Mouse (Mus musculus) liver, embryonic 14.5 days (tissue): ENCODE measurements at regions not wholly inside any gene's neighbourhood (a gene's known extent, or its start where the extent isn't known, plus 50 kb on each side); places are given as distances from the start of the nearest gene placed in this dataset.

Experiments used
- ATAC-seq: fragments of 200-750 bp; cut with Nextera tagmentation; 2 replicates; pipeline ENCODE4 v1.8.0; 2017; ENCODE audit warnings: moderate number of reproducible peaks, mild to moderate bottlenecking, moderate library complexity; ENCODE audit not compliant: insufficient read depth
- DNase-seq, 3 experiments: peaks; one replicate each; pipeline ENCODE4 v3.0.0-alpha.2; 2012 to 2013; ENCODE audit warnings: low read depth in 3 of 3, low spot score in 3 of 3
- H3K27ac ChIP-seq: fragments of 300-500 bp; sonication (generic); 2 replicates; pipeline ENCODE4 v1.5.1; 2014; ENCODE audit warnings: moderate library complexity, mild to moderate bottlenecking, control low read depth, inconsistent platforms
- H3K27me3 ChIP-seq: fragments of 300-500 bp; sonication (generic); 2 replicates; pipeline ENCODE4 v1.6.1; 2014; ENCODE audit warnings: mild to moderate bottlenecking, low read length, moderate library complexity; ENCODE audit not compliant: control insufficient read depth, insufficient read depth
- H3K36me3 ChIP-seq: fragments of 300-500 bp; sonication (generic); replicated peaks from 2 replicates; pipeline ENCODE4 v1.6.1; 2014; ENCODE audit warnings: low read depth; ENCODE audit not compliant: control insufficient read depth, insufficient read depth
- H3K4me1 ChIP-seq, 2 experiments: fragments of 200-500 bp in 1 of 2; fragments of 300-500 bp in 1 of 2; sonication (generic) in 1 of 2; replicated peaks; 2 replicates each; pipeline ENCODE4 v1.6.1; 2012 to 2014; ENCODE audit warnings: antibody characterized with exemption in 1 of 2, inconsistent platforms in 1 of 2, low read length in 1 of 2; ENCODE audit not compliant: control insufficient read depth in 2 of 2, insufficient read depth in 2 of 2
- H3K4me2 ChIP-seq: fragments of 300-500 bp; sonication (generic); 2 replicates; pipeline ENCODE4 v1.6.1; 2014; ENCODE audit warnings: low read depth, mild to moderate bottlenecking, control low read depth, moderate library complexity
- H3K4me3 ChIP-seq, 2 experiments: fragments of 200-500 bp in 1 of 2; fragments of 300-500 bp in 1 of 2; sonication (generic) in 1 of 2; 2 replicates each; pipeline ENCODE4 v1.5.1; 2012 to 2014; ENCODE audit warnings: low read depth in 2 of 2, low read length in 2 of 2, mild to moderate bottlenecking in 2 of 2, control low read depth in 1 of 2, inconsistent platforms in 1 of 2, moderate library complexity in 1 of 2; ENCODE audit not compliant: insufficient read depth in 1 of 2
- H3K9ac ChIP-seq: fragments of 300-500 bp; sonication (generic); replicated peaks from 2 replicates; pipeline ENCODE4 v1.6.1; 2014; ENCODE audit warnings: mild to moderate bottlenecking, control low read depth, moderate library complexity
- H3K9me3 ChIP-seq: fragments of 300-500 bp; sonication (generic); 2 replicates; pipeline ENCODE4 v1.6.1; 2016; ENCODE audit warnings: low read length, mixed read lengths; ENCODE audit not compliant: control insufficient read depth
- CTCF ChIP-seq: IDR thresholded peaks from 2 replicates; pipeline ENCODE4 v1.5.1; 2016; ENCODE audit warnings: antibody characterized with exemption, low read depth, control low read depth
- EP300 ChIP-seq: IDR thresholded peaks from 2 replicates; pipeline ENCODE4 v1.6.1; 2016; ENCODE audit warnings: antibody characterized with exemption, low read depth
- WGBS: fragments of 180-500 bp; shearing (Covaris S2); extraction: QIAGEN DNeasy Blood & Tissue Kit; methylation state at CpG from one replicate; pipeline ENCODE4 v1.1.7; 2014; ENCODE audit not compliant: insufficient replicate concordance; 5-methylcytosine and 5-hydroxymethylcytosine counted together

- Histone ChIP-seq H3K27ac (no peak overlapping the region), H3K9me3 (no peaks in the 10 kb centered on the region), H3K27me3 (no peaks in the 10 kb centered on the region; the same call in 1 of the 2 replicates), H3K36me3 (no peaks in the 10 kb centered on the region), H3K4me2 (no peak overlapping the region), H3K4me1 (peaks cover 0 to 2% of the 10 kb centered on the region in 2 experiments; a peak in 1 of 4 replicates), H3K9ac (no peak overlapping the region), H3K4me3 (no peak overlapping the region)
- 45% methylated on average over 1 of the region's 1 CpGs for WGBS
- no peak for TF ChIP-seq EP300
- TF ChIP-seq CTCF = no peak
- ATAC-seq (no peak), DNase-seq (no peak)
These were observed 76.6 kb downstream of the Arrdc3 start for GRCm38 (mm10) chr13:80959763-80960162.

- TF ChIP-seq CTCF (no peak), EP300 (no peak)
- Histone ChIP-seq H3K27ac (no peak overlapping the region), H3K9ac (no peak overlapping the region), H3K4me1 (peaks cover 0 to 2% of the 10 kb centered on the region in 2 experiments; a peak in 1 of 4 replicates), H3K4me2 (peak overlapping the region; percentile 43), H3K36me3 (no peaks in the 10 kb centered on the region), H3K4me3 (no peak overlapping the region), H3K9me3 (no peaks in the 10 kb centered on the region), H3K27me3 (no peaks in the 10 kb centered on the region; the same call in 1 of the 2 replicates)
- ATAC-seq (no peak), DNase-seq (no peak)
- 37% methylated on average over 7 of the region's 7 CpGs for WGBS
These were observed 78.9 kb downstream of the Arrdc3 start for GRCm38 (mm10) chr13:80961985-80962617.

DNA sequence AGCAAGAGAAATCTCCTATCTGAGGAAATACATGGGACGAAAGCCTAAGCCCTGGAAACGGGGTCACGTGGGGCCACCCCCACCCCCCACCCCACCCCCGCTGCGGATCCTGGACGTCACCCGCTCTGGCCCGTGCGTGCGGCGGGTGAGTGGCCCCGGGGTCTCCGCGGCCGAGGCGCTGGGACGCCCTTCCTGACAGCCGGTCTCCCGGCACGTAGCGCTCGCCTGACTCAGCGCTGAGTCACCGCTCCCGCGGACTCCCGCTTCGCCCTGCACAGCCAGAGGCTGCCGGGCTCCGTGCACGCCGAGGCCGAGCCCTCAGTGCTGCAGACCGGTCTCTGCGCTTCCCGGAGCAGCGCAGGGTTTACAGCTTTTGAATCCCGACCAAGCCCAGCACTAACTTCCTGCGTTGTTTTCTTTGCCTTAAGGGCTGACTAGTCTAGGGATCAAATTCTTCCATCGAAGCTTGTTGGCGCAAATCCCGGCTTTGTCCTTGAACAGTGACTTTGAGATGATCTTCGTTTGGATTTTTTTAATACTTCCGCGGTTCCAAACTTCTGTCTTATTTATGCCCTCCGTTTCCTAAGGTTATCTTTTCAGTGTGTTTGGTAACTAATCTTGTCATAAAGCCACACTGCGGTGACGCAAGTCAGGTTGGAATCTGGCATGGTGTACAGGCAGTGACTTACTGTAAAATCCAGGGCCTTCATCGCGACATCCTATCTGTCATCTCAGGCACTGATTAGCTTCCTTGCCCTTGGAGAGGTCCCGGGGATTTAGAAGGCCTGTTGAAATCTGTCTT lies 79.8 kb downstream of the Arrdc3 start:
- no peak overlapping the region for H3K27ac ChIP-seq
- no peaks in the 10 kb centered on the region for H3K9me3 ChIP-seq
- DNase-seq (peak; percentile 12 to 29 (median 26)), ATAC-seq (peak; percentile 84)
- WGBS = 6% methylated on average over 45 of the region's 51 CpGs
- peak overlapping the region; percentile 43 for H3K4me2 ChIP-seq
- no peaks in the 10 kb centered on the region; the same call in 1 of the 2 replicates for H3K27me3 ChIP-seq
- H3K4me3 ChIP-seq = peak overlapping the region; percentile 18 to 50
- no peak overlapping the region for H3K9ac ChIP-seq
- TF ChIP-seq CTCF (no peak), EP300 (no peak)
- H3K36me3 ChIP-seq = no peaks in the 10 kb centered on the region
- peaks cover 0 to 2% of the 10 kb centered on the region in 2 experiments; a peak in 1 of 4 replicates for H3K4me1 ChIP-seq

DNA sequence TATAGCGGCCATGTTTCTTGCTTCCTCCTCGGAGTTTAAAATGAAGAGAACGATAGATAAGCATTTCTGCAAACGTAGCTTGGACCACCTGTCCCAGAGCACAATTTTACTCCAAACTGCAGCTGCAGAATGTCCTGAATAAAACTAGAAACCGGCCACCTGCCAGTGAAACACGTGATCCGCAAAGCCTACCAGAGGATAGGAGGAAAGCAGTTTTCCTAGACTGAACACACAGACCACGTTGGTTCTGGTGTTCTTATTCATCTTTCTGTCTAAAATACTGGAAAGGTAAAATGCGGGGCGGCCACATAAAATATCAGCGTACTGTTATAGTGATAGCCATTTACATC lies 80.4 kb downstream of the Arrdc3 start:
- no peak for TF ChIP-seq CTCF
- no peak for TF ChIP-seq EP300
- H3K27me3 ChIP-seq = no peaks in the 10 kb centered on the region; the same call in 1 of the 2 replicates
- peaks cover 0 to 2% of the 10 kb centered on the region in 2 experiments; a peak in 1 of 4 replicates for H3K4me1 ChIP-seq
- no peaks in the 10 kb centered on the region for H3K36me3 ChIP-seq
- no peak for ATAC-seq
- H3K4me3 ChIP-seq = no peak overlapping the region
- H3K9ac ChIP-seq = no peak overlapping the region
- no peaks in the 10 kb centered on the region for H3K9me3 ChIP-seq
- no peak overlapping the region for H3K27ac ChIP-seq
- 70% methylated on average over 11 of the region's 11 CpGs for WGBS
- DNase-seq = no peak
- no peak overlapping the region; the same call in 1 of the 2 replicates for H3K4me2 ChIP-seq

- no peak overlapping the region for H3K4me3 ChIP-seq
- H3K27ac ChIP-seq = no peak overlapping the region
- no peaks in the 10 kb centered on the region for H3K9me3 ChIP-seq
- H3K27me3 ChIP-seq = no peaks in the 10 kb centered on the region
- TF ChIP-seq EP300 (no peak), CTCF (no peak)
- ATAC-seq (no peak), DNase-seq (no peak)
- no peaks in the 10 kb centered on the region for H3K36me3 ChIP-seq
- H3K9ac ChIP-seq = no peak overlapping the region
- no peak overlapping the region for H3K4me2 ChIP-seq
- no peaks in the 10 kb centered on the region for H3K4me1 ChIP-seq
- 41% methylated on average over 3 of the region's 3 CpGs for WGBS
These were observed 88.5 kb downstream of the Arrdc3 start for GRCm38 (mm10) chr13:80971664-80972063.
